Comparison of ENCODE assay signal across 8 mouse cellular contexts in the genomic region with DNA sequence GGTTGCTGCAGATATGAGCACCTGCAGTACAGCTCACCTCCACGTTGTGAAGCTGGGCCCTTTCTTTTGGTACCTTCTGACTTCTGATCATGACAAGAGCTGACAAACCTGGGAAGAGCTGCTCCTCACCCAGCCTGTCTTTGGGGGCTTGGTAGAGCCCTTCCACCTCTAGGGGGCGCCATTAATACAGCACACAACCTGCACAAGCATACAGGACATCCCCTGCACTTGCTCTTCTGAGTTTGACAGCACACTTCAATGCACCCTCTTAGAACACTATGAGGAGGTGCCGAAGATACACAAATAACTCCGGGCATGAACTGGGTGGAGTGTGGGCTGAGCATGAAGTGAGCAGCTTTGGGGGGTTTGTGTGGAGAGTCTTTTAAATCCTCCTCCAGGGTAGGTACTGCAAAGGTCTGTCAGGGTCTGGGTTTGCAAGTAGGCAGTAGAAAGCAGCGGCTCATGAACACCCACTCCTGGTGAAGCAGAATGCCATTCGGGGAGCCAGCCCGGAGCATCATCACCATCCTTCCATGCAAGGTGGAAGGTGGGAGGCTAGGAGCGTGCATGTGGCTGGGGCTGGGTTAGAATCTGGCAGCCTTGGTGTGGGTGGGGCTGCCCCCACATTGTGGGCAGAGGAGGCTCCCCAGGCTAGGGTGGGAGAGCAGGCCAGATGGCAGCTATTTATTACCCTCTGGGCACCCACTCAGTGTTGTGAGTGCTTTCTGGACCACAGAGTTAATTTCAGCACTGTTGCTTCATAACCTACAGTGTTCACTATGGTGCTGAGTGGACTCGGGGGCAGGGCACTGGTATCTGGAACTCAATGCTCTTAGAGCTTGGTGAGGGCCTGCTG. TPM values are rescaled to one million over a fixed set of nuclear protein-coding genes. Genes with fewer than 3 reads are reported as not detected.
DNase-seq lines count a peak whose midpoint lies in the region; ATAC-seq and TF ChIP-seq lines count a peak whose summit lies in the region.

No protein-coding gene starts in this region.

- H3K9me3 ChIP-seq in G1E (replicated peaks): no peaks in the 10 kb centered on the region
- no peaks in the 10 kb centered on the region for H3K9me3 ChIP-seq in embryonic facial prominence, embryonic 11.5 days (replicated peaks; ENCODE audit: control insufficient read depth, low read length)
- H3K9me3 ChIP-seq in heart, embryonic 12.5 days (replicated peaks): no peaks in the 10 kb centered on the region
- no peaks in the 10 kb centered on the region for H3K9me3 ChIP-seq in liver, postnatal 0 days (ENCODE audit: low read length)

- H3K4me3 ChIP-seq in G1E (ENCODE audit: low read depth, low read length): no peak overlapping the region
- H3K4me3 ChIP-seq in embryonic facial prominence, embryonic 11.5 days (ENCODE audit: low read depth, low read length): no peak overlapping the region
- H3K4me3 ChIP-seq in heart, embryonic 12.5 days: no peak overlapping the region
- no peak overlapping the region for H3K4me3 ChIP-seq in liver, postnatal 0 days (ENCODE audit: low read depth, low read length)

- H3K36me3 ChIP-seq in G1E (replicated peaks): peaks cover 81% of the 10 kb centered on the region
- no peaks in the 10 kb centered on the region for H3K36me3 ChIP-seq in embryonic facial prominence, embryonic 11.5 days (replicated peaks; ENCODE audit: control insufficient read depth, insufficient read depth, low read depth, low read length)
- H3K36me3 ChIP-seq in heart, embryonic 12.5 days: no peaks in the 10 kb centered on the region
- H3K36me3 ChIP-seq in liver, postnatal 0 days (replicated peaks; ENCODE audit: insufficient read depth, low read length): peaks cover 14% of the 10 kb centered on the region; the same call in 1 of the 2 replicates

- WGBS in embryonic facial prominence, embryonic 11.5 days: 69% methylated on average over 9 of the region's 9 CpGs
- WGBS in heart, embryonic 12.5 days: 52% methylated on average over 9 of the region's 9 CpGs
- WGBS in liver, postnatal 0 days (ENCODE audit: insufficient replicate concordance): 70% methylated on average over 9 of the region's 9 CpGs

- DNase-seq in G1E (ENCODE audit: low spot score): peak; percentile 8
- DNase-seq in adrenal gland, postnatal 25 days: peak; percentile 64
- DNase-seq in embryonic facial prominence, embryonic 11.5 days (ENCODE audit: low spot score): peak; percentile 73
- DNase-seq in kidney, postnatal 4 days: peak; percentile 56 to 63
- DNase-seq in liver, postnatal 0 days: peak; percentile 44
- peak; percentile 86 for DNase-seq in right cerebral cortex, adult 18-20 months

- no peak overlapping the region for H3K4me2 ChIP-seq in embryonic facial prominence, embryonic 11.5 days (ENCODE audit: low read depth, low read length)
- no peak overlapping the region for H3K4me2 ChIP-seq in heart, embryonic 12.5 days
- no peak overlapping the region for H3K4me2 ChIP-seq in liver, postnatal 0 days (ENCODE audit: low read depth, low read length)

- peak; percentile 34; the same call in 1 of the 2 replicates for TF ChIP-seq CTCF in G1E (IDR thresholded peaks at IDR 0.05; ENCODE audit: low read depth, low read length)
- peak; percentile 74 for TF ChIP-seq CTCF in liver, postnatal 0 days (IDR thresholded peaks at IDR 0.05; ENCODE audit: low read depth)

- H3K4me1 ChIP-seq in G1E (ENCODE audit: insufficient read depth, low read depth, low read length): no peaks in the 10 kb centered on the region
- H3K4me1 ChIP-seq in embryonic facial prominence, embryonic 11.5 days (ENCODE audit: control insufficient read depth, insufficient read depth, low read length): no peaks in the 10 kb centered on the region; the same call in 1 of the 2 replicates
- peaks cover 64% of the 10 kb centered on the region for H3K4me1 ChIP-seq in heart, embryonic 12.5 days (replicated peaks)
- H3K4me1 ChIP-seq in liver, postnatal 0 days (ENCODE audit: insufficient read depth): no peaks in the 10 kb centered on the region

- ATAC-seq in G1E (ENCODE audit: extremely low read depth, insufficient number of reproducible peaks, low FRiP score, poor library complexity, severe bottlenecking): no peak
- no peak for ATAC-seq in embryonic facial prominence, embryonic 11.5 days (replicated peaks; ENCODE audit: insufficient number of reproducible peaks, low FRiP score, low TSS enrichment, low read depth)
- peak; percentile 37; the same call in 1 of the 2 replicates for ATAC-seq in heart, embryonic 12.5 days (ENCODE audit: insufficient number of reproducible peaks, low FRiP score)
- ATAC-seq in liver, postnatal 0 days: no peak
- no peak for ATAC-seq in inflammation-experienced regulatory T-cells, adult 6 months

- no peak overlapping the region for H3K27ac ChIP-seq in embryonic facial prominence, embryonic 11.5 days (replicated peaks; ENCODE audit: low read depth, low read length)
- H3K27ac ChIP-seq in heart, embryonic 12.5 days (ENCODE audit: poor library complexity, severe bottlenecking): peak overlapping the region; percentile 74
- no peak overlapping the region for H3K27ac ChIP-seq in liver, postnatal 0 days (ENCODE audit: low read depth)

- H3K27me3 ChIP-seq in G1E (ENCODE audit: insufficient read depth, low read length): no peaks in the 10 kb centered on the region
- no peaks in the 10 kb centered on the region for H3K27me3 ChIP-seq in embryonic facial prominence, embryonic 11.5 days (ENCODE audit: control insufficient read depth, insufficient read depth, low read length)
- H3K27me3 ChIP-seq in heart, embryonic 12.5 days (replicated peaks): no peaks in the 10 kb centered on the region
- H3K27me3 ChIP-seq in liver, postnatal 0 days (ENCODE audit: insufficient read depth, low read length): no peaks in the 10 kb centered on the region

- no peak for TF ChIP-seq EP300 in liver, postnatal 0 days (IDR thresholded peaks at IDR 0.05; ENCODE audit: low read depth)

- no peak overlapping the region for H3K9ac ChIP-seq in embryonic facial prominence, embryonic 11.5 days (replicated peaks; ENCODE audit: low read length)
- peak overlapping the region; percentile 25; the same call in 1 of the 2 replicates for H3K9ac ChIP-seq in heart, embryonic 12.5 days
- no peak overlapping the region for H3K9ac ChIP-seq in liver, postnatal 0 days (replicated peaks)

RNA-seq across cellular contexts. Expression of a gene that starts 59.5 kb away (rescaled TPM):
- total RNA-seq in G1E (2014; fragmentation: Nextera tagmentation) (29.0 and 34.2 TPM in 2 replicates), G1E (2017) (15.4 and 17.6 TPM in 2 replicates)
- polyA plus RNA-seq in G1E (2012): 6.6 and 7.7 TPM in 2 replicates
- 27.3 and 37.0 TPM in 2 replicates for total RNA-seq in adrenal gland, postnatal 25 days (2021)
- polyA plus RNA-seq in embryonic facial prominence, embryonic 11.5 days (2014; fragmentation: Nextera tagmentation; extraction: Ambion mirVana): 7.8 and 9.8 TPM in 2 replicates
- polyA plus RNA-seq in heart, embryonic 12.5 days (2016; fragmentation: Nextera tagmentation; extraction: Ambion mirVana): 9.4 and 10.3 TPM in 2 replicates
- 1.2 and 1.3 TPM in 2 replicates for polyA plus RNA-seq in liver, postnatal 0 days (2015; fragmentation: Nextera tagmentation; extraction: Ambion mirVana)
- polyA plus RNA-seq in inflammation-experienced regulatory T-cells, adult 6 months (2017; shearing (Covaris generic)): 1 to 10 TPM; 5.2 to 6.0 (median 5.6) TPM

RNA-seq across cellular contexts. Expression of a gene that starts 59.6 kb away (rescaled TPM):
- total RNA-seq in G1E (2014; fragmentation: Nextera tagmentation): 74.1 and 74.4 TPM in 2 replicates
- 36.8 and 42.1 TPM in 2 replicates for total RNA-seq in G1E (2017)
- polyA plus RNA-seq in G1E (2012): 151 and 156 TPM in 2 replicates
- total RNA-seq in adrenal gland, postnatal 25 days (2021): 80.2 and 89.2 TPM in 2 replicates
- 29.8 and 32.8 TPM in 2 replicates for polyA plus RNA-seq in embryonic facial prominence, embryonic 11.5 days (2014; fragmentation: Nextera tagmentation; extraction: Ambion mirVana)
- polyA plus RNA-seq in heart, embryonic 12.5 days (2016; fragmentation: Nextera tagmentation; extraction: Ambion mirVana): 43.7 TPM in 2 replicates
- polyA plus RNA-seq in liver, postnatal 0 days (2015; fragmentation: Nextera tagmentation; extraction: Ambion mirVana): 3.3 and 4.8 TPM in 2 replicates
- polyA plus RNA-seq in inflammation-experienced regulatory T-cells, adult 6 months (2017; shearing (Covaris generic)): 10 to 100 TPM; 17.1 to 27.4 (median 23.4) TPM

Comparison
In these comparisons a context has a peak if more than half of its experiments do, and no peak if none do; other contexts are left out.
1. DNase-seq: peak in every context shown above with its lines; median percentile 86 in right cerebral cortex, adult 18-20 months; 73 in embryonic facial prominence, embryonic 11.5 days; 64 in adrenal gland, postnatal 25 days; 60 in kidney, postnatal 4 days; 44 in liver, postnatal 0 days; 8 in G1E.